Mouse (Mus musculus) hindbrain, embryonic 12.5 days (tissue): ENCODE data around the gene Gnaq. TPM values are rescaled to one million over a fixed set of nuclear protein-coding genes. Genes with fewer than 3 reads are reported as not detected.

Experiments used
- ATAC-seq: fragments of 200-750 bp; cut with Nextera tagmentation; 2 replicates; pipeline ENCODE4 v1.8.0; 2017; ENCODE audit warnings: moderate TSS enrichment; ENCODE audit not compliant: low FRiP score
- H3K27ac ChIP-seq: fragments of 300-500 bp; sonication (generic); 2 replicates; pipeline ENCODE4 v1.5.1; 2016; ENCODE audit warnings: mild to moderate bottlenecking
- H3K27me3 ChIP-seq: fragments of 300-500 bp; sonication (generic); 2 replicates; pipeline ENCODE4 v1.6.1; 2016; ENCODE audit warnings: mild to moderate bottlenecking
- H3K36me3 ChIP-seq: fragments of 300-500 bp; sonication (generic); 2 replicates; pipeline ENCODE4 v1.6.1; 2016; ENCODE audit warnings: mild to moderate bottlenecking
- H3K4me1 ChIP-seq: fragments of 300-500 bp; sonication (generic); 2 replicates; pipeline ENCODE4 v1.6.1; 2016
- H3K4me2 ChIP-seq: fragments of 300-500 bp; sonication (generic); replicated peaks from 2 replicates; pipeline ENCODE4 v1.6.1; 2016; ENCODE audit warnings: mild to moderate bottlenecking
- H3K4me3 ChIP-seq: fragments of 300-500 bp; sonication (generic); 2 replicates; pipeline ENCODE4 v1.5.1; 2016; ENCODE audit warnings: mild to moderate bottlenecking
- H3K9ac ChIP-seq: fragments of 300-500 bp; sonication (generic); 2 replicates; pipeline ENCODE4 v1.6.1; 2016; ENCODE audit warnings: mild to moderate bottlenecking, moderate library complexity
- H3K9me3 ChIP-seq: fragments of 300-500 bp; sonication (generic); replicated peaks from 2 replicates; pipeline ENCODE4 v1.6.1; 2016; ENCODE audit warnings: mild to moderate bottlenecking
- WGBS: fragments of 180-500 bp; shearing (Covaris S2); methylation state at CpG from one replicate; pipeline ENCODE4 v1.1.7; 2016; 5-methylcytosine and 5-hydroxymethylcytosine counted together
- polyA plus RNA-seq: library from polyadenylated mRNA; unstranded; fragments of >200 nt; fragmentation: Nextera tagmentation; extraction: Ambion mirVana; gene quantifications from 2 replicates; pipeline ENCODE4 v1.2.1, GENCODE M21; 2016

Gnaq gene
- polyA plus RNA-seq, 1 experiment from 2014 or later, result 49.3 TPM

DNA sequence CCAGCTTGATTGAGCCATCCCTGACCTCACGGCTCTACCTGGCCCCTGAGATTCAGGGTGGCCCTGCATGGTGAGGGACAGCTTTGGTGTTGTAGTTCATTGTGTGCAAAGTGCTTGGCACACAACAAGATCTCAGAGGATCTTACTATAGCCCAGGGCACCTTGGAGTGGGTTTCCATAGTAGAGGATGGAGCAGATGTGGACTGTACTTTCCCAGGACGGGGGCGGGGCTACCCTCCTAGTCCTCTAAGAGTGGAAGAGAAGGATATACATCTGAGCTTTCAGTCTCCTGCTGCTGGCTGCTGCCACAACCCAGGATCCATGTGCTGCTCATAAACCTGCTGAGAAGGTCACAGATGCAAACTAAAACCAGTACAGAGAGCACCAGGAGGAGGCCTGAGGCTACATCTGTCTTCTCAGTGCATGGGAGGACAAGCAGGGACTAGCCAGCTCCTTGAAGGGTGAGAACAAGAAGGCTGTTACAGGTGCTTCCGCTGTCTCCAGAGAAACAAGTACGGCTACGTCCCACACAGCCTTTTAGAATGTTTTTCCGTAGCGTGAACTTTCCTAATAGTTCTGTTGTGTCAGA lies 44.6 kb downstream of the Gnaq start:
- Histone ChIP-seq H3K4me2 (no peak overlapping the region), H3K9ac (no peak overlapping the region), H3K27me3 (no peaks in the 10 kb centered on the region), H3K4me3 (no peak overlapping the region), H3K9me3 (no peaks in the 10 kb centered on the region), H3K4me1 (peaks cover 39% of the 10 kb centered on the region), H3K27ac (no peak overlapping the region), H3K36me3 (no peaks in the 10 kb centered on the region)
- no peak for ATAC-seq
- WGBS, result 90% methylated on average over 8 of the region's 8 CpGs

DNA sequence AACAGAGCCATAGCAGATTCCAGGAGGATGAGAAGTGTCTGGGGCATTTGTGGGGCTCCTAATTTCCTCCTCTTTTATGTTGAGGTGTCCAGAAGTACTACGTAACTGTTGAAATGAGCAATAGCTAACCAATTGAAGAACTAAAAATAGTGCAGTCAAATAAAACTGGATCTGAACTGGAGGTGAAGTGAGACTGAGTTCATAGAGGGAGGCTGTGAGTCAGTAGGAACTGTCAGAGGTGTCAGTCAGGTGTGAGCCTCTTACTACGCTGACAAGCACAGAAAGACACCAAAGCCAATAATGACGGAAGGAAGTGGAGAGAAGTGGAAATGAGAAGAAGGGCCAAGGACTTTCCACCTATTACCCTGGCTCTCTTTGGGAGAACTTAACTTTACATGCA lies 48.6 kb downstream of the Gnaq start:
- Histone ChIP-seq H3K27ac (no peak overlapping the region), H3K27me3 (no peaks in the 10 kb centered on the region), H3K9ac (no peak overlapping the region), H3K9me3 (no peaks in the 10 kb centered on the region), H3K4me1 (peaks cover 29% of the 10 kb centered on the region), H3K4me3 (no peak overlapping the region), H3K36me3 (no peaks in the 10 kb centered on the region), H3K4me2 (no peak overlapping the region)
- no peak for ATAC-seq
- 91% methylated on average over 3 of the region's 3 CpGs for WGBS

DNA sequence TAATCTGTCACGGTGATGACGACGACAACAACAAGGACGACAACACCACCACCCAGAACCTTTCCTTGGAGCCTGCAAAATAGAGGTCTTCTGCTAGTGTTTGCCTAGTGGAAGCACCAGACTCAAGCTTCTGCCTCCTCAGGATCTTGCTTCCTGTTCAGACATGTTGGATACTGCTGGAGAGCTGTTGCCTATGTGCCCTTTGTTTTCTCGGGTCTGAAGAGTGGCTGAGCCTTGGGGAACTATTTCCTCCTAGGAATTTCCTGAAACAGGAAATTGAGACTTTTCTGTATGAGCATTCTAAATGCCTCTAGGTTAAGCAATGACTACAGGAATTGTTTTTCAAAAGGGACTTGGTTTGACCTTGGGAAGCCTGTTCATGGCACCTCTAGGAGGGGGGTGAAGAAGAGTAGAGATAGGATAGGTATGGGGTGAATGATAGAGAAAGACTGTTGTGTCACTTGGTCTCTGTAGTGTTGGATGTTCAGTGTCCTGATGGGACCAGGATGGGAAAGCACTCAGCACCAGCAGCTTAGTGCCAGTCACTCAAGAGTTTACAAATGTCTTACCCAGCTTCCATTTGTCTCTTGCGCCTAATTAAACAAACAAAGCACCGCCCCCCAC lies 49.3 kb downstream of the Gnaq start:
- Histone ChIP-seq H3K9me3 (no peaks in the 10 kb centered on the region), H3K4me3 (no peak overlapping the region)

DNA sequence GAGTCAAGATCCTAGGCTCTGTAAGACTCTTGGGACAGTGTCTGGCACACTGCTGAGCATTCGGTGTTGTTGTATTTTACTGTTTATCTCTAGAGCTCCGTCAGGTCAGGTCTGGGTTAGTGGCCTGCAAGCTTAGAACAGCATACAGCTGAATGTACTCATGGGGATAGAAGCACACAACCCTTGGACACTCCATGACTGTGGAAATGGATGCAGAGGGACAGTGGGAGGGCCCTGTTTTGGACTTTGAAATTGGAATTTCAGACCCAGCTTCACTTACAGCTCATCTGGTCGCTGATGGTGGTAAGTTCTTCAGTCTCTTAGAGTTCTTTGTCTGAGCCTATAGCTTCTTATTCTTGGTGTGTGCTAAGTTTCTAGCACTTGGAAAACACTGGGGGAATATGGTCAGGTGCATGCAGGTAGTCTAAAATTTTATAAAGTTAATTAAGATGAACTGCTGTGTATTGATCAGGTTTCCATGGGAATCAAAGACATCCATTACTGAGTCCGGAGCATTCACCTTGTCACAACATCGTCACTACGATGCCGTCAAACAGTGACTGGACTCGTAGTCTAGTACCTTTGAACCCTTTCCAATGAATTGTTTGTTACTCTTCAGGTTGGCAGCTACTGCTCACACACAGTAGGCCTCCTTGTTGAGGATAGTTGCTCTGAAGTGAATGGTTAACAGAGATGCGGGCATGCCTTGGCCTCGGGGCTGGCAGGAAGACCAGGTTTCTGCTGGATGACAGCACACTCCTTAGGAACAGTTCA lies 51.1 kb downstream of the Gnaq start:
- Histone ChIP-seq H3K27ac (no peak overlapping the region), H3K4me2 (no peak overlapping the region), H3K36me3 (no peaks in the 10 kb centered on the region), H3K9me3 (no peaks in the 10 kb centered on the region), H3K27me3 (no peaks in the 10 kb centered on the region), H3K4me1 (peaks cover 27% of the 10 kb centered on the region), H3K9ac (no peak overlapping the region), H3K4me3 (no peak overlapping the region)
- no peak for ATAC-seq
- WGBS, result 84% methylated on average over 10 of the region's 10 CpGs

More for the DNA sequence above, 49.3 kb downstream of the Gnaq start:
- peaks cover 23% of the 10 kb centered on the region for H3K4me1 ChIP-seq
- WGBS, result 86% methylated on average over 7 of the region's 7 CpGs
- no peak overlapping the region for H3K9ac ChIP-seq
- no peak overlapping the region for H3K4me2 ChIP-seq
- no peaks in the 10 kb centered on the region for H3K27me3 ChIP-seq
- H3K36me3 ChIP-seq, result no peaks in the 10 kb centered on the region
- H3K27ac ChIP-seq, result no peak overlapping the region
- ATAC-seq, result no peak

DNA sequence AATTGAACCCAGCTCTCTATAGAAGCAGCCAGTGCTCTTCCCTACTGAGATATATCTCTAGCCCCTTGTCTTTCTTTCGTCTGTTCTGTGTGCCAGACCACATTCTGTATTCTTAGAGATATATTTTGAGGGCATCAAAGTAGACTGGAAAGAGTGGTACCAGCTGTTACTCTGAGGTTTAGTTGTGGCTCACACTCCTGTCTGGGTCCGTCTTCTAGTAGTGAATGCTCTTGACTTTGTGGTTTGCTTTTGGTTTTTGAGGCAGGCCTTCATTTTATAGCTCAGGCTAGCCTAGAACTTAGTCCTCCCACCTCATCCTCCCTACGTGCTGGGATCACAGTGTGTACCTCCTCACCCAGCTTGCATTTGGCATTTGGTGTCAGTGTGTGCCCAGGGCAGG lies 54.4 kb downstream of the Gnaq start:
- H3K4me3 ChIP-seq, result no peak overlapping the region
- H3K9me3 ChIP-seq, result no peaks in the 10 kb centered on the region
- no peaks in the 10 kb centered on the region for H3K27me3 ChIP-seq
- no peak overlapping the region for H3K4me2 ChIP-seq
- peaks cover 16% of the 10 kb centered on the region for H3K4me1 ChIP-seq
- no peak overlapping the region for H3K9ac ChIP-seq
- ATAC-seq, result no peak
- no peaks in the 10 kb centered on the region for H3K36me3 ChIP-seq
- 86% methylated on average over 3 of the region's 3 CpGs for WGBS
- H3K27ac ChIP-seq, result no peak overlapping the region

DNA sequence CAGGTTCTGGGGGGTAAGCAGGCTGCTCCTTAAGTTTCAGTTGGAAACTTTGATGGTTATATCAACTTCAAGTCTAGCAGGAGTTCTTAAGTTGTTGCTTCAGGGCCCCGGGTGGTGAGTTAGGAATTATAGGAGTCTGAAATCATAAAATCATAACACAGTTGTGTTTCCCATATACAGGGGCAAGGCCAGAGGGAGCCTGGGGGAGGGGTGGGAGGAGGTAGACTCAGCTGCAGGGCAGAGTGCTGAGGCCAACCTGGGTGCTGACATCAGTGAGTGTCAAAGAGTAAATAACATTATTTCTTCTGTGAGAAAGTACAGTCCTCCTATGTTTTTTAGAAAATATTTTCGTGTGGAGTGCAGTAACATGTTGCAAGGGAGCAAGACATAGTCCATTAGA lies 55.3 kb downstream of the Gnaq start:
- Histone ChIP-seq H3K4me3 (no peak overlapping the region), H3K27me3 (no peaks in the 10 kb centered on the region), H3K9me3 (no peaks in the 10 kb centered on the region), H3K9ac (no peak overlapping the region), H3K36me3 (no peaks in the 10 kb centered on the region), H3K4me1 (peaks cover 14% of the 10 kb centered on the region), H3K27ac (no peak overlapping the region), H3K4me2 (no peak overlapping the region)
- no peak for ATAC-seq
- whole genome bisulfite sequencing, result 68% methylated on average over 2 of the region's 2 CpGs

DNA sequence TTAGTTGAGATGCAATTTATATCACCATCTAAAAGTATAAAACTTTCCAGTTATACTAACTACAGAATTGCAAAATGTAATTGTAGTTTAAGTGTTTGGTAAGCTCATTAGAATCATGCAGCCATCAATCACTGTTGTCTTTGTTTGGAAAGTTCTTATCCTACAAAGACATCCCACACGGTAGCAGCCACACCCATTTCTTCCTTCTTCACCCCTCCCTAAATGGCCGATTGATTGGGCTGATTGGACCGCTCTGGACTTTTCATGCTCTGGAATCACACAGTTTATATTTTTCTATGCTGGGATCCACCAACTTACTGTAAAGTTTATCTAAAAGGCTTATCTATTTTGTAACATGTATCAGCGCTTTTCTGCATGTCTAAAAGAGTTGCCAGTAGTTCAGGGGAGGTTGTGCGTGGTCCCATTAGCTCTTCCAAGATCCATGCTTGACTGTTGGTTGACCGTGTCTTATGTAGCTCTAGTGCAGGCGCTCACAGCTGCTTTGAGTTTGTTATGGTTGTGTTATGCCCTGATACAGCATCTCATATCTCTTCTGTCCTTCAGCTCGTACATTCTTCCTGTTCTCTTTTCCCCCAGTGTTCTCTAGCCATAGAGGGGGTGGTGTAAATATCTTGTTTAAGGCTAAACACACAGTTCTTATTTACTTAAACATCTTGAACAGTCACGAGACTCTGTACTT lies 56.6 kb downstream of the Gnaq start:
- no peak for ATAC-seq

DNA sequence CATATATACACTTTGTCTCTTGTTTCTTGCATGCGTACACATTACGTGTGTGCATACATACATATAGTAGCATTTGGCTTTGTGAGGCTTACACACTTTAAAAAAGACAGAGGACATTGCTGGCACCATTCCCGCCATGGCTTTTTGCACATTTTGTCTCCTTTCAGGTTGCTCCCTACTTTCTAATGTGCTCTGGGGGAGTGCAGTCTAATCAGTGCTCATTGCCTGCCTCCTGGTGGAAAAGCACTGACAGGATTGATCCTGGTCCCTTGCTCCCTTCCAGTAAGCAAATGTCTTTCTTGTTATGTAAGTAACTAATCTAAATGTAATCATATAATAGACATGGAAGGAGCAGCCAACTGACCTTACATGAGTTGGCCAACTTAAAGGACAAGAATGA lies 65.5 kb downstream of the Gnaq start:
- Histone ChIP-seq H3K4me3 (no peak overlapping the region), H3K9ac (no peak overlapping the region), H3K9me3 (no peaks in the 10 kb centered on the region), H3K4me1 (peaks cover 16% of the 10 kb centered on the region), H3K4me2 (no peak overlapping the region), H3K27me3 (no peaks in the 10 kb centered on the region), H3K36me3 (no peaks in the 10 kb centered on the region), H3K27ac (no peak overlapping the region)
- ATAC-seq, result no peak
- WGBS, result 90% methylated on average over 3 of the region's 3 CpGs

More for the DNA sequence above, 56.6 kb downstream of the Gnaq start:
- H3K9ac ChIP-seq, result no peak overlapping the region
- no peaks in the 10 kb centered on the region for H3K36me3 ChIP-seq
- WGBS, result 82% methylated on average over 9 of the region's 9 CpGs
- H3K4me3 ChIP-seq, result no peak overlapping the region
- no peaks in the 10 kb centered on the region for H3K27me3 ChIP-seq
- peaks cover 14% of the 10 kb centered on the region for H3K4me1 ChIP-seq
- H3K27ac ChIP-seq, result no peak overlapping the region
- H3K9me3 ChIP-seq, result no peaks in the 10 kb centered on the region
- H3K4me2 ChIP-seq, result no peak overlapping the region

DNA sequence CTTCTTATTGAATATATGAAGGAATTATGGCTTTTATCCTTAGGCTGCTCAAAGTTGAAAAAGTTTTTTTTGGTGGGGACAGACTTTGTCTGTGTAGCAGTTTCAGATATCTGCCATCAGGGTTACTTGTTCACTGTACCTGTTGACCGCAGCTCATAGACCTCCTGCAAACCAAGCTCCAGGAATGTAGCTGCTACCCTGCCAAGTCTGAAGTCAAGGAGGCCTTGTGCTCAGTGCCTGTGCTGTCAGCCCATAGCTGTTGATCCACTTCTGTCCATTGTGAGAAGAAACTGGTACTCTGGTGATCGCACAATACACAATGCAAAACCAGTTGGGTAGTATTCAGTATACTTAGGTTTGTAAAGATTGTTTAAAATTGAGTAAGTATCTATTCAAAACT lies 68.7 kb downstream of the Gnaq start:
- Histone ChIP-seq H3K27me3 (no peaks in the 10 kb centered on the region), H3K27ac (no peak overlapping the region), H3K36me3 (no peaks in the 10 kb centered on the region), H3K9me3 (no peaks in the 10 kb centered on the region), H3K4me2 (no peak overlapping the region), H3K4me3 (no peak overlapping the region), H3K9ac (no peak overlapping the region), H3K4me1 (peaks cover 16% of the 10 kb centered on the region)
- 96% methylated on average over 2 of the region's 2 CpGs for WGBS
- no peak for ATAC-seq

DNA sequence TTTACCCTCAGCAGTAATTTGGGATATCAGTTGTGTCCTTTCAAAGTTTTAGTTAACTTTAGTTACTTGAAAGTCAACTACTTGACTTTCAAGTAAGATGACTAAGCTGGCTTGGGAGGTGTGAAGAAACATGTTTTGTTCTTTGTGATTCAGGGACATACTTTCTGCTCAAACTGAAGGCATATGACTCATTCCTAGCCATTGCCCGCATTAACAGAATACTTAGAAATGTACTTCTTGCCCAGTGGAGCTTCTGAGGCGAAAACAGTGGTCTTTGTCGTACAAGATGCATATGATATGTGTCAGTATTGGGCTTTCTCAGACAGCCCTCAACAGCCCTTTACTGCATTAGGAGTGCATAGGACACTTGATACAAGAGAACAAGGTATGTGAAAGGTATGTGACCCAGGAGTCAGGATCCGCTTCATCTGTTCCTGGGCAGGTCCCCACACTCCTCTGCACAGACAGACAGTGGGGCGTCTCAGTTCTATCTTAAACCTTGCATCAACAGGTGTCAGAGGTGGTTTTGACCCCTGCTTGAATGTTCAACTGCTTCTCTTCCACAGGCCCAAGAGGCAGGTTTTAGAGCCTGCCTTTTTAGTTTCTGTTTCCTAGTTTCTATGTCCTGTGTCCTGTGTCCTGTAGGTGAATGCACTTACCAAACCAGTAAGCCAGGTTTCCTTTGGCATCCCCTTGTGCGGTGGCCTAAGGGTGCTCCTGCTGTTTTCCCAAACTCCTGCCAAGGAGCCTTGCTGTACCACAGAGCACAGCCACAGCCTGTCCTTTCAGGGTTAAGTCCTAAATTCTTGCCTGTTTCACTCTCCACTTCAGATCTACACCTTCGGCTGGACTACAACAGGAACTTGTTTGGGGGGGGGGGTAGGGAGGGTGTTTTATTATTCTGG lies 72.4 kb downstream of the Gnaq start:
- 92% methylated on average over 7 of the region's 7 CpGs for WGBS
- peaks cover 4% of the 10 kb centered on the region; the same call in 1 of the 2 replicates for H3K4me1 ChIP-seq
- ATAC-seq, result no peak

DNA sequence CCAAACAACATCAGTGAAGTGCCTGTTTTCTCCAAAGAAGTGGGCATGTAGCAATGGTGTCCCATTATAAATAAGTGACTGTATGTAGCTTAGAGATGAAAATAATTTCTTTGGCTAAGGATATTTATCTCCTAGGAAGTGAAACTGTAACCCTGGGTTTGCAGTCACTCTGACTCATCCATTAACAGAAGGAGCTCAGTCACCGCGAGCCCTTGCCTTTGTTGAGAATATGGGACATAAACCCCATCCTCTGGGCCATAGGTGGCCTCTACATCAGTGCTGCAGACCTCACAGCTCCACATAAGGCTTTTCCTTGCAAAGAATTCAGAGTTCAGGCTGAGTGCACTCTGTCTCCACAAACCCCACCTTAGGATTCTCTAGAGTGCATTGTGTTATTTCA lies 77.0 kb downstream of the Gnaq start:
- H3K9ac ChIP-seq, result no peak overlapping the region
- 95% methylated on average over 2 of the region's 2 CpGs for WGBS
- ATAC-seq, result no peak

More for the DNA sequence above, 72.4 kb downstream of the Gnaq start:
- no peaks in the 10 kb centered on the region for H3K36me3 ChIP-seq
- no peak overlapping the region for H3K4me2 ChIP-seq
- H3K27me3 ChIP-seq, result no peaks in the 10 kb centered on the region
- no peak overlapping the region for H3K9ac ChIP-seq
- H3K4me3 ChIP-seq, result no peak overlapping the region
- no peak overlapping the region for H3K27ac ChIP-seq
- no peaks in the 10 kb centered on the region for H3K9me3 ChIP-seq

More for the DNA sequence above, 77.0 kb downstream of the Gnaq start:
- no peaks in the 10 kb centered on the region for H3K27me3 ChIP-seq
- no peak overlapping the region for H3K27ac ChIP-seq
- no peak overlapping the region for H3K4me3 ChIP-seq
- H3K9me3 ChIP-seq, result no peaks in the 10 kb centered on the region
- no peaks in the 10 kb centered on the region for H3K4me1 ChIP-seq
- no peak overlapping the region for H3K4me2 ChIP-seq
- H3K36me3 ChIP-seq, result no peaks in the 10 kb centered on the region
